14 mouse cellular contexts compared by ENCODE assay signal in the genomic region with DNA sequence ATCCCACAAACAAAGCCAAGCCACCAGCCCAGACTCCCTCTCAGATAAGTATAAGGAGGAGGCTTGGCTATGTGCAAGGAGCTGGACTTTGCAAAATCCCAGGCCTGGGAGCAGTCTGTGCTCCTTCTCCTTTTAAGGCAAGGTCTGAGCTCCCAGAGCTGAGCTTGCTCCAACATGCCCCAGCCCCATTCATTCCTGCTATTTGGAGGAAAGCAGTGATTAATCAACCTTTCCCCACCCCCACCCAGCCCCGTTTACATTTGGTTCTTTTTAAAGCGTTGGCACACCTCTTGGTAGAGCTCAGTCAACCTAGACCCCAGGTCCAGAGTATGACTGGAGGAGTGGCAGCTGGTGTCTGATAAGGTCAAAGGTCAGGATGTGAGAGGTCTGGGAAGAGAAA. TPM values are rescaled to one million over a fixed set of nuclear protein-coding genes. Genes with fewer than 3 reads are reported as not detected.
DNase-seq lines count a peak whose midpoint lies in the region; ATAC-seq and TF ChIP-seq lines count a peak whose summit lies in the region.
"Had no signal": no experiment of that assay in that cellular context is flagged by ENCODE, and none has a peak within 500 bp of the region (broad histone marks: within the 10 kb centered on the region; RNA-seq: fewer than 3 reads in every experiment).

No protein-coding gene starts in this region.

- no peak overlapping the region for H3K4me2 ChIP-seq in intestine, embryonic 16.5 days (ENCODE audit: low read depth, low read length)
- H3K4me2 ChIP-seq in forebrain, embryonic 11.5 days (ENCODE audit: low read depth, low read length, severe bottlenecking): no peak overlapping the region
- H3K4me2 ChIP-seq: limb, embryonic 12.5 days had no signal

- no peak overlapping the region for H3K9ac ChIP-seq in intestine, embryonic 16.5 days (ENCODE audit: low read depth, low read length)
- no peak overlapping the region for H3K9ac ChIP-seq in forebrain, embryonic 11.5 days (ENCODE audit: low read length)
- H3K9ac ChIP-seq: limb, embryonic 12.5 days; liver, embryonic 14.5 days had no signal

- no peak for TF ChIP-seq CTCF in kidney, adult 2 months (conservative IDR thresholded peaks at IDR 0.05; ENCODE audit: insufficient read depth, insufficient read length, low read depth, low read length)

- H3K27me3 ChIP-seq in kidney, adult 2 months (replicated peaks; ENCODE audit: control insufficient read depth, insufficient read depth, low read length): no peaks in the 10 kb centered on the region
- H3K27me3 ChIP-seq in intestine, embryonic 16.5 days (replicated peaks; ENCODE audit: control insufficient read depth, insufficient read depth, low read length): no peaks in the 10 kb centered on the region
- H3K27me3 ChIP-seq in forebrain, embryonic 11.5 days (ENCODE audit: control insufficient read depth, insufficient read depth, low read length): no peaks in the 10 kb centered on the region
- H3K27me3 ChIP-seq: limb, embryonic 12.5 days had no signal

- H3K9me3 ChIP-seq in intestine, embryonic 16.5 days (ENCODE audit: control insufficient read depth, low read length): no peaks in the 10 kb centered on the region
- H3K9me3 ChIP-seq in forebrain, embryonic 11.5 days (ENCODE audit: control insufficient read depth, low read length): no peaks in the 10 kb centered on the region

- peak; percentile 25 for DNase-seq in kidney, adult 2 months
- no peak for DNase-seq in kidney, adult 11 months
- peak; percentile 56 for DNase-seq in testis, postnatal 14 days (ENCODE audit: low spot score)
- DNase-seq in testis, postnatal 10 days (ENCODE audit: low spot score): no peak
- no peak for DNase-seq in adipocyte (ENCODE audit: low spot score)
- no peak for DNase-seq in forebrain, embryonic 11.5 days (ENCODE audit: low spot score)
- DNase-seq: cerebellum, postnatal 25 days; gastrocnemius, postnatal 14 days; right cerebral cortex, postnatal 25 days had no signal

- 13% methylated on average over 2 of the region's 2 CpGs for WGBS in kidney, adult 2 months
- 8% methylated on average over 2 of the region's 2 CpGs for WGBS in intestine, embryonic 16.5 days
- WGBS in forebrain, embryonic 11.5 days: 44% methylated on average over 2 of the region's 2 CpGs

- H3K4me3 ChIP-seq in kidney, adult 2 months (ENCODE audit: insufficient read depth, low read depth, low read length): no peak overlapping the region
- no peak overlapping the region for H3K4me3 ChIP-seq in intestine, embryonic 16.5 days (ENCODE audit: low read length)
- H3K4me3 ChIP-seq in forebrain, embryonic 11.5 days (ENCODE audit: low read depth, low read length): no peak overlapping the region
- H3K4me3 ChIP-seq: erythroblast, embryonic 14.5 days; limb, embryonic 12.5 days had no signal

- no peak overlapping the region for H3K27ac ChIP-seq in kidney, adult 2 months (ENCODE audit: insufficient read depth, low read depth, low read length)
- peak overlapping the region; percentile 26; the same call in 1 of the 2 replicates for H3K27ac ChIP-seq in intestine, embryonic 16.5 days (ENCODE audit: low read length)
- H3K27ac ChIP-seq in forebrain, embryonic 11.5 days (ENCODE audit: low read depth, low read length): no peak overlapping the region
- H3K27ac ChIP-seq: limb, embryonic 12.5 days; liver, embryonic 14.5 days had no signal

- TF ChIP-seq POLR2A in kidney, adult 2 months (IDR thresholded peaks at IDR 0.05; ENCODE audit: low read depth, low read length): no peak

- H3K36me3 ChIP-seq in kidney, adult 2 months (ENCODE audit: control insufficient read depth, insufficient read depth, low read length): no peaks in the 10 kb centered on the region
- no peaks in the 10 kb centered on the region for H3K36me3 ChIP-seq in intestine, embryonic 16.5 days (ENCODE audit: control insufficient read depth, insufficient read depth, low read length)
- no peaks in the 10 kb centered on the region for H3K36me3 ChIP-seq in forebrain, embryonic 11.5 days (ENCODE audit: control insufficient read depth, insufficient read depth, low read length)
- H3K36me3 ChIP-seq: limb, embryonic 12.5 days had no signal

- H3K4me1 ChIP-seq in kidney, adult 2 months (ENCODE audit: control insufficient read depth, insufficient read depth, low read length): no peaks in the 10 kb centered on the region
- H3K4me1 ChIP-seq in intestine, embryonic 16.5 days (ENCODE audit: control insufficient read depth, insufficient read depth, low read length): no peaks in the 10 kb centered on the region
- no peaks in the 10 kb centered on the region for H3K4me1 ChIP-seq in forebrain, embryonic 11.5 days (replicated peaks; ENCODE audit: control insufficient read depth, insufficient read depth, low read length)
- H3K4me1 ChIP-seq: limb, embryonic 12.5 days had no signal

- ATAC-seq in intestine, embryonic 16.5 days: peak; percentile 62
- no peak for ATAC-seq in forebrain, embryonic 11.5 days (replicated peaks; ENCODE audit: low FRiP score)
- ATAC-seq: midbrain, embryonic 16.5 days had no signal

RNA-seq across cellular contexts. Expression of gene Shisa4, which starts 16.0 kb away (rescaled TPM):
- polyA plus RNA-seq in kidney, adult 2 months (2012; rRNA removed): 21.1 and 22.6 TPM in 2 replicates
- 19.3 and 22.4 TPM in 2 replicates for polyA plus RNA-seq in intestine, embryonic 16.5 days (2015; fragmentation: Nextera tagmentation; extraction: Ambion mirVana)
- polyA plus RNA-seq in forebrain, embryonic 11.5 days (2014; fragmentation: Nextera tagmentation; extraction: Ambion mirVana): 50.3 and 58.7 TPM in 2 replicates
- polyA plus RNA-seq: erythroblast, embryonic 14.5 days had no signal

RNA-seq across cellular contexts. Expression of gene Lmod1, which starts 34.5 kb away (rescaled TPM):
- polyA plus RNA-seq in kidney, adult 2 months (2012; rRNA removed): 2.6 and 3.8 TPM in 2 replicates
- polyA plus RNA-seq in intestine, embryonic 16.5 days (2015; fragmentation: Nextera tagmentation; extraction: Ambion mirVana): 10.6 and 11.7 TPM in 2 replicates
- polyA plus RNA-seq in forebrain, embryonic 11.5 days (2014; fragmentation: Nextera tagmentation; extraction: Ambion mirVana): 0.67 and 0.68 TPM in 2 replicates
- polyA plus RNA-seq: erythroblast, embryonic 14.5 days had no signal

RNA-seq across cellular contexts. Expression of gene Timm17a, which starts 45.5 kb away (rescaled TPM):
- polyA plus RNA-seq in kidney, adult 2 months (2012; rRNA removed): 122 and 134 TPM in 2 replicates
- 247 and 268 TPM in 2 replicates for polyA plus RNA-seq in intestine, embryonic 16.5 days (2015; fragmentation: Nextera tagmentation; extraction: Ambion mirVana)
- 165 and 167 TPM in 2 replicates for polyA plus RNA-seq in forebrain, embryonic 11.5 days (2014; fragmentation: Nextera tagmentation; extraction: Ambion mirVana)

Comparison
In these comparisons a context has a peak if more than half of its experiments do, and no peak if none do; other contexts are left out.
1. DNase-seq: peak in kidney, adult 2 months (single experiment) and testis, postnatal 14 days (single experiment); none in kidney, adult 11 months (single experiment), testis, postnatal 10 days (single experiment), adipocyte (single experiment) and forebrain, embryonic 11.5 days (single experiment).